Mouse (Mus musculus): ENCODE measurements around the gene Npc2. TPM values are rescaled to one million over a fixed set of nuclear protein-coding genes. Genes with fewer than 3 reads are reported as not detected.

The Npc2 gene
- total RNA-seq, 2 experiments from 2014 or later, result 12.7 to 14.1 TPM

DNA sequence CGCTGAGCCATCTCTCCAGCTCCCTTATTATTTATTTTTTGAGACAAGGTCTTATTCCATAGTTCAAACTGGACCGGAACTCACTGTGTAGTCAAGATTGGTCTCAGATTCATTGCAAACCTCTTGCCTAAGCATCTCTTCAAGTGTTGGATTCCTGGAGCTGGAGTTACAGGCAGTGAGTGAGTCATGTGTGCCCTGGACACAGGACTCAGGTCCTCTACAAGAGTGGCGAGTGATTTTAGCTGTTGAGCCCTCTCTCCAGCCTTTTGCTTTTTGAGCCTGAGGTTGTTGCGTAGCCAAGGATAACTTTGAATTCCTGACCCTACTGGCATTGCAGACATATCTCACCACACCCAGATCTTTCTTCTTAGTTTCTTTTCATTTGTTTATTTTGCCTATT lies 27.3 kb downstream of the Npc2 start:
- DNase-seq, result no peak
- intact Hi-C loops (cut with DNase I), result no loop called here

DNA sequence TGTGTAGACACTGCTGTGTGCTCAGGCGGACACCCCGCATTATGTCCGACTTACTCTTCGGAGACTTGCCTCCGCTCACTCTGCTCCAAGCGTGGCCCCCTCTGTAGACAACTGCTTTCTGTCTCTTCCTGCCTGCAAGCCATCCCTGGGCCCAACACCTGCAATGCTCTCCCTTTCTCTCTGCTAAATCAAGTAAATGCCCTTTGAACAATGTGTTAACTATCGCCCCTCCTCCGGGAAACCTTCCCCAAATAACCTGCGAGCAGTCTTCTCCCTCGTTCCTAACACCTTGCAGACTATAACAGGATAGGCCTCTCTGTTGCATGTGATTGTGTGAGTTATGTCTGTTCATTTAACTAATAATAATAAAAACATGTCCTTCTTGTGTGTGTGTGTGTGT lies 29.5 kb downstream of the Npc2 start:
- intact Hi-C loops (cut with DNase I), result no loop called here
- DNase-seq, result no peak

- intact Hi-C loops (cut with DNase I), result no loop called here
- no peak for DNase-seq
Observed at GRCm38 (mm10) chr12:84733366-84733765, 39.6 kb downstream of the Npc2 start.

DNA sequence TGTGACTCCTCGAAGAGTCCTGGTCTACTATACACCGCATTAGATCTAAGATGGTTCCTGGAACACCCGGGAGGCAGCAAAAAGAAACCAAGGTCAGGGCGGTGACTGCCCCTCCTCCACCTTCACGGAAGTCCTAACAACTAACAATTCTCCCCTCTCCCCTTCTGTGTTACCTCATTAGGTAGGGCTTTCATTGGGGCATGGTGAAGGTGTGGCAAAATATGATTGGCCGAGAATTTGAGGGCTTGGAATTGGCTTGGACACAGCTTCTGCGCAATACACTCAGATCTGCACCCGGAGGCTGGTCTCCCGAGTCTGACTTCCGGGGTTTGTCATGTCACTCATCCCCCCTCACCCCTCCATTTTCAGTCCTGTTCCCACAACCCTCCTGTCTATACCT lies 44.5 kb downstream of the Npc2 start:
- DNase-seq, result no peak
- intact Hi-C loops (cut with DNase I), result loop anchor here (2.0 kb wide), 1 partner anchor 22 kb away; no protein-coding TSS in a partner anchor

- no peak for DNase-seq
- intact Hi-C loops (cut with DNase I), result no loop called here
Observed at GRCm38 (mm10) chr12:84727434-84727833, 45.5 kb downstream of the Npc2 start.

GRCm38 (mm10) chr12:84726986-84727385 lies 46.0 kb downstream of the Npc2 start:
- intact Hi-C loops (cut with DNase I), result no loop called here
- DNase-seq, result no peak

DNA sequence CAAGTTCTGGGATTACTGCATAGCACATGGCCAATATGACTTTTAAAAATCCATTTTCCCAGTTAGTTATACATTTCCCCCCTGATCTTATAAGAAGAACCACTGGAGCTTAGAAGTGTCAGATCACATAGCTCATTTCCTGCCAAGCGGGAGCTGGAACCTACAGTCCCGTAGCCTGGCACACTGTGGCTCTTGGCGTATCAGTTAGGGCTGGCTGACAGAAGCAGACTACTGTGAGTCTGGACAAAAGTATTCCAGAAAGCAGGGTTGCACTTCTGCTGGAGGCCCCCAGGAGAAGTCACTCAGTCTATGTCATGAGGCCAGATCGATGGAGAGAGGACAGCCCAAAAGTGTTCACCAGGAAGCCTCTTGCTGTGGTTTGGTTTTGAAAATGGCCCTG lies 46.6 kb downstream of the Npc2 start:
- DNase-seq, result no peak
- intact Hi-C loops (cut with DNase I), result no loop called here

GRCm38 (mm10) chr12:84718462-84719244 lies 54.3 kb downstream of the Npc2 start:
- intact Hi-C loops (cut with DNase I), result no loop called here

GRCm38 (mm10) chr12:84714578-84714977 lies 58.4 kb downstream of the Npc2 start:
- no peak for DNase-seq
- intact Hi-C loops (cut with DNase I), result no loop called here

More at GRCm38 (mm10) chr12:84718462-84719244, 54.3 kb downstream of the Npc2 start:
- no peak for DNase-seq

- no peak for DNase-seq
- intact Hi-C loops (cut with DNase I), result no loop called here
Observed at GRCm38 (mm10) chr12:84709842-84710439, 63.0 kb downstream of the Npc2 start.

GRCm38 (mm10) chr12:84707804-84708203 lies 65.1 kb downstream of the Npc2 start:
- intact Hi-C loops (cut with DNase I), result no loop called here
- DNase-seq, result no peak

DNA sequence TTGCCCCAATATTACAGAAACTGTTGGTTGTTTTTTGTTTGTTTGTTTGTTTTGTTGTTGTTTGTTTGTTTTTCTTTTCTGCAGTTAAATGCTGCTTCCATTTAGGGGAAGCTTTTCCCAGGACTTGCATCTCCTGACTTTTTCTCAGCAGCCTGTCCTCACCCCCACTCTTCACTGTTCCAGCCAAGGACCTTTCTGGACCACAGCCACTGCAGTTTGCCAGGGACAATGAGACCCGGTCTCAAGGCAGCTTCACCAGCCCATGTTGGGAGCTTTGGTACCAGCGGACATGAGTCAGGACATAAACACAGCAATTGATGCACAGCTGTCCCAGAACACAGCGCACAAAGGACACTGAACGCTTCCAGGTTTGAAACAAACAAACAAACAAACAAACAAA lies 66.1 kb downstream of the Npc2 start:
- intact Hi-C loops (cut with DNase I), result no loop called here
- no peak for DNase-seq

Other genes with a start within 250 kb of the Npc2 start
- gene Vsx2, start 203.4 kb downstream of the Npc2 start, total RNA-seq (2021), result not detected
- 1 to 10 TPM; 3.4 to 4.0 TPM for gene Abcd4, start 155.7 kb downstream of the Npc2 start, total RNA-seq (2021)
- not detected for gene Vrtn, start 132.1 kb downstream of the Npc2 start, total RNA-seq (2021)
- not detected for gene Syndig1l, start 74.3 kb downstream of the Npc2 start, total RNA-seq (2021)
- gene Isca2, start 99 bp upstream of the Npc2 start, total RNA-seq (2021), result 10 to 100 TPM; 39.0 to 42.6 TPM
- 1 to 10 TPM in 1 of 2 experiments, under 1 TPM in 1; 0.48 to 1.5 TPM for gene Ltbp2, start 103.4 kb upstream of the Npc2 start, total RNA-seq (2021)
- 10 to 100 TPM; 25.0 to 28.1 TPM for gene Fcf1, start 197.7 kb upstream of the Npc2 start, total RNA-seq (2021)
- 10 to 100 TPM; 19.7 to 26.1 TPM for gene Arel1, start 197.7 kb upstream of the Npc2 start, total RNA-seq (2021)
- gene Ylpm1, start 223.2 kb upstream of the Npc2 start, total RNA-seq (2021), result 10 to 100 TPM; 14.7 to 15.6 TPM